Mouse (Mus musculus) embryo, embryonic 10 days (tissue): ENCODE measurements around the gene Gm45717.

ENCODE experiments used
- DNase-seq: peaks from one replicate; pipeline ENCODE4 v3.0.0-alpha.2; 2015; ENCODE audit warnings: low spot score

Gm45717 gene

GRCm38 (mm10) chr7:140905642-140906081 is 50.1 kb downstream of the Gm45717 start:
- no peak for DNase-seq

DNA sequence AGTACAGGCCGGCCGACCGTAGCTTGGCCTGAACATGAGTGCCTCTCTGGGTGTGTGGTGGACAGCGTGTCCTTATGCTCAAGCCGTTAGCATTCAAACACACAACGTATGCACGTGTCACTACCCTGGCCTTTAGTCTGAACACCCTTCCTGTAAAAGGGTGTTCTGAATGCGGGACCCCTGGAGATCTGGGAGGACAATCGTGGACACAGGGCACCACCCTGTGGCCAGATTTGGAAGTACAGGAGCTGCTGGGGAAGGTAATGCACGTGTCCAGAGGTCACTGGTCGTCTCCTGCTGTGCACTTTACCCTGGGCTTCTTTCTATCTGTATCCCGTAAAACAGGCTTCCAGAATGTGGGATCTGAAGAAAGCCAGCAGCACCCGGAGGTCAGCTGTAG is 52.5 kb downstream of the Gm45717 start:
- peak; percentile 82 for DNase-seq

- DNase-seq, result no peak
Measured at GRCm38 (mm10) chr7:140902036-140902875, 53.5 kb downstream of the Gm45717 start.

GRCm38 (mm10) chr7:140900220-140900619 is 55.5 kb downstream of the Gm45717 start, which contains the start of gene Cox8b:
Cox8b (minus strand) TSS chr7:140900446.
- DNase-seq, result no peak
